Mouse (Mus musculus) embryonic facial prominence, embryonic 14.5 days (tissue): ENCODE data around the gene Btnl4. TPM values are rescaled to one million over a fixed set of nuclear protein-coding genes. Genes with fewer than 3 reads are reported as not detected.
"Not testable (repeated sequence)": the region's sequence is repeated elsewhere in the genome, so short reads cannot be mapped to it uniquely, and the experiment has no call there.

Source experiments
- ATAC-seq: fragments of 200-750 bp; cut with Nextera tagmentation; 2 replicates; pipeline ENCODE4 v1.8.0; 2017; ENCODE audit warnings: low read depth, moderate number of reproducible peaks, moderate TSS enrichment
- DNase-seq: peaks from one replicate; pipeline ENCODE4 v3.0.0-alpha.2; 2015; ENCODE audit warnings: low spot score
- H3K27ac ChIP-seq: fragments of 300-500 bp; sonication (generic); replicated peaks from 2 replicates; pipeline ENCODE4 v1.5.1; 2014; ENCODE audit warnings: low read depth, mild to moderate bottlenecking, low read length, moderate library complexity
- H3K27me3 ChIP-seq: fragments of 300-500 bp; sonication (generic); replicated peaks from 2 replicates; pipeline ENCODE4 v1.6.1; 2014; ENCODE audit warnings: low read length; ENCODE audit not compliant: control insufficient read depth, insufficient read depth
- H3K36me3 ChIP-seq: fragments of 300-500 bp; sonication (generic); 2 replicates; pipeline ENCODE4 v1.6.1; 2014; ENCODE audit warnings: low read length, mixed read lengths; ENCODE audit not compliant: control insufficient read depth, insufficient read depth
- H3K4me1 ChIP-seq: fragments of 300-500 bp; sonication (generic); 2 replicates; pipeline ENCODE4 v1.6.1; 2014; ENCODE audit warnings: antibody characterized with exemption, low read length; ENCODE audit not compliant: control insufficient read depth, insufficient read depth
- H3K4me2 ChIP-seq: fragments of 300-500 bp; sonication (generic); 2 replicates; pipeline ENCODE4 v1.6.1; 2014; ENCODE audit warnings: low read depth, mild to moderate bottlenecking, low read length, moderate library complexity, mixed read lengths
- H3K4me3 ChIP-seq: fragments of 300-500 bp; sonication (generic); 2 replicates; pipeline ENCODE4 v1.5.1; 2014; ENCODE audit warnings: low read depth, mild to moderate bottlenecking, low read length
- H3K9ac ChIP-seq: fragments of 300-500 bp; sonication (generic); 2 replicates; pipeline ENCODE4 v1.6.1; 2014; ENCODE audit warnings: low read depth, mild to moderate bottlenecking, low read length, moderate library complexity, mixed read lengths
- H3K9me3 ChIP-seq: fragments of 300-500 bp; sonication (generic); 2 replicates; pipeline ENCODE4 v1.6.1; 2016; ENCODE audit warnings: low read length; ENCODE audit not compliant: control insufficient read depth
- WGBS: fragments of 180-500 bp; shearing (Covaris S2); extraction: QIAGEN DNeasy Blood & Tissue Kit; methylation state at CpG from one replicate; pipeline ENCODE4 v1.1.7; 2014; 5-methylcytosine and 5-hydroxymethylcytosine counted together
- polyA plus RNA-seq: library from polyadenylated mRNA; unstranded; fragments of >200 nt; fragmentation: Nextera tagmentation; extraction: Ambion mirVana; gene quantifications from 2 replicates; pipeline ENCODE4 v1.2.1, GENCODE M21; 2014

Gene Btnl4
- polyA plus RNA-seq, 1 experiment from 2014 or later = not detected

GRCm38 (mm10) chr17:34497319-34497718, 20.2 kb upstream of the Btnl4 start:
- ATAC-seq, H3K4me1 ChIP-seq, H3K27ac ChIP-seq, H3K4me3 ChIP-seq, H3K9ac ChIP-seq, H3K4me2 ChIP-seq, H3K27me3 ChIP-seq, H3K36me3 ChIP-seq, DNase-seq, H3K9me3 ChIP-seq: not testable (repeated sequence)
- WGBS = 53% methylated on average over 3 of the region's 3 CpGs

GRCm38 (mm10) chr17:34496539-34496938, 19.4 kb upstream of the Btnl4 start:
- Histone ChIP-seq H3K27me3 (no peaks in the 10 kb centered on the region), H3K27ac (no peak overlapping the region), H3K9ac (no peak overlapping the region), H3K4me3 (no peak overlapping the region), H3K9me3 (no peaks in the 10 kb centered on the region), H3K4me2 (no peak overlapping the region), H3K36me3 (no peaks in the 10 kb centered on the region), H3K4me1 (no peaks in the 10 kb centered on the region)
- ATAC-seq (no peak), DNase-seq (no peak)
- WGBS = 87% methylated on average over 1 of the region's 2 CpGs

DNA sequence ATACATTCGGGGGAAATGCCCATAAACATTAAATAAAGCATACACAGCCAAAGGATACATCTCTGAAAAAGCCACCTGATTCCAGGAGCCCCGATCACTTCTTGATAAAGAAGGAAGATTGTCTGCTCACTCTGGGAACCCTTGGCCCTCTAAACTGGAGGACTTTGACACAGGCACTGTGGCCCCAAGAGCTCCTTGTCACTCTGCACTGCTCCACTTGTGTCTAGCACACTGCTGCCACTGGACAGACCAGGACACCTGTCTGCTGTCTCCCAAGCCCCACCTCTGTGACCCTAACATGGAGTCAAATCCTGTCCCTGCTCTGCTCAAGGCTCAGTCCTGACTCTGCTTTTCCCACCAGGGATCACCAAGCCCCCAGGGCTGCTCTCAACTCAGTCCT, 18.0 kb upstream of the Btnl4 start:
- not testable (repeated sequence) for H3K36me3 ChIP-seq, H3K9me3 ChIP-seq, H3K4me1 ChIP-seq, H3K4me2 ChIP-seq, ATAC-seq, H3K4me3 ChIP-seq, DNase-seq, H3K9ac ChIP-seq, H3K27ac ChIP-seq, H3K27me3 ChIP-seq
- WGBS = 87% methylated on average over 2 of the region's 2 CpGs

DNA sequence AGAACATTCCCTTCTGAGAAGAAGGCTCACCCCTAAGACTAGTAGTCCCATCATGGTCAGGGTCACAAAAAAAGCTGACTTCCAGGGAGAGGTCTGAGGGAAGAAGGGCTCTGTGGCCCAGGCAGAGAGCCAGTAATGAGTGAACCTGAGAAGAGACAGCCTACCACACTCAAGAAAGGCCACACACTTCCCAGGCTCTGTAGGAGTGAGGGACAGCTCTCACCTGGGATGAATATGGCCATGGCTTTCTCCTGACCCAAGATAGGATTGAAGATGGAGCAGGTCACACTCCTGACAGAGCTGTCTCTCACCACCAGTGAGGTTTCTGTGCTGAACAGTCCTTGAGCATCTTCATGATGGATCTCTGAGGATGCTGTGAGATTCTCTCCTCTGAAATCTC, 15.7 kb upstream of the Btnl4 start:
- ATAC-seq (no peak), DNase-seq (no peak)
- H3K27me3 ChIP-seq = no peaks in the 10 kb centered on the region
- H3K4me3 ChIP-seq = no peak overlapping the region
- no peak overlapping the region for H3K9ac ChIP-seq
- H3K9me3 ChIP-seq = no peaks in the 10 kb centered on the region
- no peaks in the 10 kb centered on the region for H3K36me3 ChIP-seq
- no peak overlapping the region for H3K4me2 ChIP-seq
- H3K27ac ChIP-seq = no peak overlapping the region
- no peaks in the 10 kb centered on the region for H3K4me1 ChIP-seq

DNA sequence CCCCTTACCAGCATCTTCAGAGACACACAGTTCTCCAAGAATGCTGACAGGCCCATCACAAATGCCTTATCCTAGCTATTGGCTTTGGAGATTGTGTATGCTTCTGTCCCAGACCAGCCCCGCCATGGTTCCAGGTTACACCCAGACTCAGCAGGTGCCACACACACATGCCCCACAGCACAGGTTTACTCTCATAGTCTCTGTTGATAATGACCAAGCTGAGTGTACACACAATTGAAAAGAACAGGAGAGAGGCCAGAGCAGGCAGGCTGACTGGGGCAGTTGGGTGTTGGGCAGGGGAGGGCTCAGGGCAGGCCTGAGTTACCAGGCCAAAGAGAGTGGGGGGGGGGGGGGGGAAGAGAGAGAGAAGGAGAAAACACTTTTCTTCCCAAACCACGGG, 691 bp downstream of the Btnl4 start:
- 76% methylated on average over 1 of the region's 2 CpGs for WGBS
- DNase-seq = no peak
- H3K27me3 ChIP-seq = no peaks in the 10 kb centered on the region
- ATAC-seq = no peak
- no peak overlapping the region for H3K4me2 ChIP-seq
- no peak overlapping the region for H3K27ac ChIP-seq
- no peaks in the 10 kb centered on the region for H3K4me1 ChIP-seq
- no peaks in the 10 kb centered on the region for H3K36me3 ChIP-seq
- no peaks in the 10 kb centered on the region for H3K9me3 ChIP-seq
- H3K4me3 ChIP-seq = no peak overlapping the region
- H3K9ac ChIP-seq = no peak overlapping the region

DNA sequence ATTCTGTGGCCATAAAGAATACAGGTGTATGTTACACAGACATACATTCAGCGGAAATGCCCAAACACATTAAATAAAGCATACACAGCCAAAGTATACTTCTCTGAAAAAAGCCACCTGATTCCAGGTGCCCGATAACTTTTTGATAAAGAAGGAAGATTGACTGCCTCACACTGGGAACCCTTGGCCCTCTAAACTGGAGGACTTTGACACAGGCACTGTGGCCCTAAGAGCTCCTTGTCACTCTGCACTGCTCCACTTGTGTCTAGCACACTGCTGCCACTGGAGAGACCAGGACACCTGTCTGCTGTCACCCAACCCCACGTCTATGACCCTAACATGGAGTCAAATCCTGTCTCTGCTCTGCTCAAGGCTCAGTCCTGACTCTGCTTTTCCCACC, 2.1 kb downstream of the Btnl4 start:
- Histone ChIP-seq H3K9me3 (no peaks in the 10 kb centered on the region), H3K36me3 (no peaks in the 10 kb centered on the region), H3K4me2 (no peak overlapping the region), H3K27ac (no peak overlapping the region), H3K9ac (no peak overlapping the region), H3K4me1 (no peaks in the 10 kb centered on the region), H3K4me3 (no peak overlapping the region), H3K27me3 (no peaks in the 10 kb centered on the region)
- ATAC-seq (no peak), DNase-seq (no peak)
- whole genome bisulfite sequencing = 66% methylated on average over 3 of the region's 3 CpGs

DNA sequence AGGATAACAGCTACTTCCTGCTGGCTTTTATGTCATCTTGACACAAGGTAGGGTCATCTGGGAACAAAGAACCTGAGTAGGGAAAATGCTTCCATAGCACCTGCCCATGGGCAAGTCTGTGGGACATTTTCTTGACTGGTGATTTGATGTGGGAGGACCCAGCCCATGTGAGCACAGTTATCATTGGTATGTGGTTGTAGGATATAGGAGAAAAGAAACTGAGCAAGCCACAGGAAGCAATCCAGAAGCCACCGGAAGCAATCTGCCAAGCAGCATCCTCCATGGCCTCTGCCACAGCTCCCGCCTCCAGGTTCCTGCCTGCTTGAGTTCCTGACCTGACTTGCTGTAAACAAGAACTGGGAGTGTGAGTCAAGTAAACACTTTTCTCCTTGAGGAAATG, 6.6 kb downstream of the Btnl4 start:
- 83% methylated on average over 2 of the region's 2 CpGs for WGBS

GRCm38 (mm10) chr17:34465906-34466305, 11.2 kb downstream of the Btnl4 start:
- not testable (repeated sequence) for ATAC-seq, H3K27me3 ChIP-seq, H3K36me3 ChIP-seq, H3K4me2 ChIP-seq, H3K4me1 ChIP-seq, H3K27ac ChIP-seq, H3K9ac ChIP-seq, DNase-seq, H3K4me3 ChIP-seq, H3K9me3 ChIP-seq

More for the DNA sequence above, 6.6 kb downstream of the Btnl4 start:
- Histone ChIP-seq H3K4me3 (no peak overlapping the region), H3K27me3 (no peaks in the 10 kb centered on the region), H3K9ac (no peak overlapping the region), H3K4me2 (no peak overlapping the region), H3K36me3 (no peaks in the 10 kb centered on the region), H3K27ac (no peak overlapping the region), H3K9me3 (no peaks in the 10 kb centered on the region), H3K4me1 (no peaks in the 10 kb centered on the region)
- no peak for DNase-seq
- no peak for ATAC-seq

DNA sequence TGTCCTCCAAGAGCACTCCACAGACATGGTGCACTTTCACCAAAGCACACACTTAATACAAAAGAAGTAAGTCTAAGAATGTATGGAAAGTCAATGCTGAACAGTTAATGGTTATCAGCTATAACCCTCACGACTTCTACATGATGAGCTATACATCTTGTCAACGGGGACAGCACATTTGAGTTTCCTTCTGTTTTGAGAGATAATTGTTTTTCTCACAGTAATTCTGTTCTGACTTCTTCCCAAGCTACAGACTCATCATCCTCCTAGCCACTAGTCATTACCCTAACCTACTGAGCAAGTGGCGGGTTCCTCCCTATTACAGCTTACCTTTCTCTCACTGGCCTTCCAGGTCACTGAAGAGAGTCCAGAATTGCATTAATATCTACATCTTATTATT, 17.9 kb downstream of the Btnl4 start:
- ATAC-seq (no peak), DNase-seq (no peak)
- no peak overlapping the region for H3K4me2 ChIP-seq
- no peak overlapping the region for H3K4me3 ChIP-seq
- WGBS = 86% methylated on average over 3 of the region's 3 CpGs
- H3K4me1 ChIP-seq = no peaks in the 10 kb centered on the region
- H3K9ac ChIP-seq = no peak overlapping the region
- H3K9me3 ChIP-seq = no peaks in the 10 kb centered on the region
- H3K27me3 ChIP-seq = no peaks in the 10 kb centered on the region
- no peak overlapping the region for H3K27ac ChIP-seq
- no peaks in the 10 kb centered on the region for H3K36me3 ChIP-seq
